16 mouse cellular contexts compared by ENCODE assay signal in genomic region chr10:85027619-85028175, GRCm38 (mm10).
DNase-seq lines count a peak whose midpoint lies in the region; ATAC-seq and TF ChIP-seq lines count a peak whose summit lies in the region.
"Had no signal": no experiment of that assay in that cellular context is flagged by ENCODE, and none has a peak within 500 bp of the region (broad histone marks: within the 10 kb centered on the region; RNA-seq: fewer than 3 reads in every experiment).

No protein-coding gene starts in this region.

- H3K4me2 ChIP-seq in myocyte (ENCODE audit: low read depth) = no peak overlapping the region
- H3K4me2 ChIP-seq in forebrain, embryonic 15.5 days (replicated peaks) = no peak overlapping the region
- H3K4me2 ChIP-seq: forebrain, embryonic 13.5 days; heart, embryonic 13.5 days; lung, embryonic 15.5 days; midbrain, embryonic 15.5 days; neural tube, embryonic 15.5 days had no signal

- H3K27me3 ChIP-seq in limb, embryonic 10.5 days (ENCODE audit: low read depth, poor library complexity, severe bottlenecking) = no peaks in the 10 kb centered on the region
- no peaks in the 10 kb centered on the region for H3K27me3 ChIP-seq in myocyte (ENCODE audit: control insufficient read depth, insufficient read depth, insufficient read length)
- no peaks in the 10 kb centered on the region for H3K27me3 ChIP-seq in forebrain, embryonic 15.5 days
- H3K27me3 ChIP-seq: forebrain, embryonic 13.5 days; heart, embryonic 13.5 days; lung, embryonic 15.5 days; midbrain, embryonic 15.5 days; neural tube, embryonic 15.5 days had no signal

- H3K79me2 ChIP-seq in myocyte (ENCODE audit: control insufficient read depth, insufficient read depth) = no peaks in the 10 kb centered on the region

- WGBS in limb, embryonic 10.5 days = 76% methylated on average over 10 of the region's 10 CpGs
- 81% methylated on average over 10 of the region's 10 CpGs for WGBS in forebrain, embryonic 15.5 days

- DNase-seq in lung, postnatal 10 days = peak; percentile 28
- DNase-seq in lung, postnatal 25 days (ENCODE audit: low spot score) = no peak
- peak; percentile 84 for DNase-seq in gastrocnemius, adult 2 months
- no peak for DNase-seq in limb, embryonic 10.5 days (ENCODE audit: low spot score)
- DNase-seq in ovary, adult 18-20 months (ENCODE audit: low spot score) = no peak
- no peak for DNase-seq in thymus, postnatal 0 days (ENCODE audit: low spot score)
- DNase-seq: cerebellum, adult 8-10 months; kidney, postnatal 10 days; right cerebral cortex, postnatal 4 days had no signal

- no peak for ATAC-seq in forebrain, embryonic 15.5 days (replicated peaks)
- ATAC-seq: forebrain, embryonic 13.5 days; midbrain, embryonic 15.5 days had no signal

- TF ChIP-seq POLR2A in myocyte (IDR thresholded peaks at IDR 0.05; ENCODE audit: insufficient read length, low read depth) = no peak

- no peak overlapping the region for H3ac ChIP-seq in myocyte (ENCODE audit: control insufficient read depth, insufficient read length)

- H3K36me3 ChIP-seq in limb, embryonic 10.5 days = no peaks in the 10 kb centered on the region
- H3K36me3 ChIP-seq in myocyte (ENCODE audit: control insufficient read depth, insufficient read depth) = no peaks in the 10 kb centered on the region
- no peaks in the 10 kb centered on the region for H3K36me3 ChIP-seq in forebrain, embryonic 15.5 days
- H3K36me3 ChIP-seq: heart, embryonic 13.5 days; lung, embryonic 15.5 days; midbrain, embryonic 15.5 days; neural tube, embryonic 15.5 days had no signal

- no peaks in the 10 kb centered on the region for H3K9me3 ChIP-seq in limb, embryonic 10.5 days (replicated peaks)
- H3K9me3 ChIP-seq in forebrain, embryonic 15.5 days = no peaks in the 10 kb centered on the region
- H3K9me3 ChIP-seq: forebrain, embryonic 13.5 days; lung, embryonic 15.5 days; midbrain, embryonic 15.5 days; neural tube, embryonic 15.5 days had no signal

- no peak overlapping the region for H3K4me3 ChIP-seq in gastrocnemius, adult 2 months
- H3K4me3 ChIP-seq in limb, embryonic 10.5 days = no peak overlapping the region
- no peak overlapping the region for H3K4me3 ChIP-seq in myocyte
- H3K4me3 ChIP-seq in forebrain, embryonic 15.5 days = no peak overlapping the region
- H3K4me3 ChIP-seq: forebrain, embryonic 13.5 days; heart, embryonic 13.5 days; lung, embryonic 15.5 days; midbrain, embryonic 15.5 days; neural tube, embryonic 15.5 days had no signal

- no peak for TF ChIP-seq CTCF in gastrocnemius, adult 2 months (IDR thresholded peaks at IDR 0.05)

- intact Hi-C loops in gastrocnemius, adult 2 months (cut with DNase I) = no loop called here

- H3K9ac ChIP-seq in forebrain, embryonic 15.5 days (replicated peaks) = no peak overlapping the region
- H3K9ac ChIP-seq: forebrain, embryonic 13.5 days; heart, embryonic 13.5 days; lung, embryonic 15.5 days; midbrain, embryonic 15.5 days; neural tube, embryonic 15.5 days had no signal

- no peak overlapping the region for H3K27ac ChIP-seq in gastrocnemius, adult 2 months
- peak overlapping the region; percentile 21; the same call in 1 of the 2 replicates for H3K27ac ChIP-seq in limb, embryonic 10.5 days
- H3K27ac ChIP-seq in forebrain, embryonic 15.5 days (replicated peaks) = no peak overlapping the region
- H3K27ac ChIP-seq: forebrain, embryonic 13.5 days; heart, embryonic 13.5 days; lung, embryonic 15.5 days; midbrain, embryonic 15.5 days; neural tube, embryonic 15.5 days had no signal

- H3K4me1 ChIP-seq in limb, embryonic 10.5 days = peaks cover 16% of the 10 kb centered on the region
- H3K4me1 ChIP-seq in forebrain, embryonic 15.5 days = peaks cover 12% of the 10 kb centered on the region
- H3K4me1 ChIP-seq: heart, embryonic 13.5 days; lung, embryonic 15.5 days had no signal

TF ChIP-seq in myocyte, 11 proteins besides CTCF, POLR2A, EP300 and RAD21:
- TF ChIP-seq TCF12 (IDR thresholded peaks at IDR 0.05; ENCODE audit: insufficient read depth, poor library complexity, severe bottlenecking) (no peak), MYOD1 (IDR thresholded peaks at IDR 0.05; ENCODE audit: control insufficient read depth in 1 of 3, insufficient read length in 2 of 3, low read depth in 2 of 3) (peak in 1 of 3 experiments; percentile 66), POLR2AphosphoS2 (IDR thresholded peaks at IDR 0.05; ENCODE audit: insufficient read length, low read depth) (no peak), CEBPB (IDR thresholded peaks at IDR 0.05; ENCODE audit: insufficient read depth, poor library complexity, severe bottlenecking) (no peak), E2F4 (IDR thresholded peaks at IDR 0.05; ENCODE audit: insufficient read depth) (no peak), MAX (IDR thresholded peaks at IDR 0.05; ENCODE audit: low read depth) (no peak), REST (IDR thresholded peaks at IDR 0.05; ENCODE audit: insufficient read depth, insufficient read length) (no peak), MYOG (IDR thresholded peaks at IDR 0.05; ENCODE audit: control insufficient read depth in 1 of 3, insufficient read depth in 1 of 3, insufficient read length in 2 of 3, low read depth in 2 of 3) (peak in 2 of 3 experiments; percentile 54 to 82), TCF3 (IDR thresholded peaks at IDR 0.05; ENCODE audit: insufficient read length, low read depth) (no peak), USF1 (IDR thresholded peaks at IDR 0.05; ENCODE audit: low read depth) (no peak), SRF (IDR thresholded peaks at IDR 0.05; ENCODE audit: control insufficient read depth, insufficient read length, low read depth) (no peak)

Comparison
In these comparisons a context has a peak if more than half of its experiments do, and no peak if none do; other contexts are left out.
1. DNase-seq: peak in lung, postnatal 10 days (single experiment) and gastrocnemius, adult 2 months (single experiment); none in lung, postnatal 25 days (single experiment), limb, embryonic 10.5 days (single experiment), ovary, adult 18-20 months (single experiment) and thymus, postnatal 0 days (single experiment).